Mouse (Mus musculus) midbrain, embryonic 11.5 days (tissue): ENCODE data around the gene Coro2a. TPM values are rescaled to one million over a fixed set of nuclear protein-coding genes. Genes with fewer than 3 reads are reported as not detected.
"Not testable (repeated sequence)": the region's sequence is repeated elsewhere in the genome, so short reads cannot be mapped to it uniquely, and the experiment has no call there.

ENCODE experiments used
- ATAC-seq: fragments of 200-750 bp; cut with Nextera tagmentation; 2 replicates; pipeline ENCODE4 v1.8.0; 2017; ENCODE audit warnings: moderate TSS enrichment, moderate library complexity; ENCODE audit not compliant: low FRiP score
- DNase-seq: peaks from one replicate; pipeline ENCODE4 v3.0.0; 2015; ENCODE audit warnings: low spot score; ENCODE audit errors: missing footprints
- H3K27ac ChIP-seq: fragments of 300-500 bp; sonication (generic); 2 replicates; pipeline ENCODE4 v1.5.1; 2014; ENCODE audit warnings: low read depth, low read length
- H3K27me3 ChIP-seq: fragments of 300-500 bp; sonication (generic); 2 replicates; pipeline ENCODE4 v1.6.1; 2014; ENCODE audit warnings: mild to moderate bottlenecking, low read length, moderate library complexity, mixed read lengths; ENCODE audit not compliant: control insufficient read depth, insufficient read depth
- H3K36me3 ChIP-seq: fragments of 300-500 bp; sonication (generic); 2 replicates; pipeline ENCODE4 v1.6.1; 2014; ENCODE audit warnings: mild to moderate bottlenecking, low read length, moderate library complexity, mixed read lengths; ENCODE audit not compliant: control insufficient read depth, insufficient read depth
- H3K4me1 ChIP-seq: fragments of 300-500 bp; sonication (generic); 2 replicates; pipeline ENCODE4 v1.6.1; 2014; ENCODE audit warnings: low read length; ENCODE audit not compliant: control insufficient read depth, insufficient read depth
- H3K4me2 ChIP-seq: fragments of 300-500 bp; sonication (generic); 2 replicates; pipeline ENCODE4 v1.6.1; 2014; ENCODE audit warnings: mild to moderate bottlenecking, moderate library complexity
- H3K4me3 ChIP-seq: fragments of 300-500 bp; sonication (generic); 2 replicates; pipeline ENCODE4 v1.5.1; 2014; ENCODE audit warnings: low read depth, low read length
- H3K9ac ChIP-seq: fragments of 300-500 bp; sonication (generic); 2 replicates; pipeline ENCODE4 v1.6.1; 2014; ENCODE audit warnings: low read length
- H3K9me3 ChIP-seq: fragments of 300-500 bp; sonication (generic); 2 replicates; pipeline ENCODE4 v1.6.1; 2016; ENCODE audit warnings: low read length; ENCODE audit not compliant: control insufficient read depth
- WGBS: fragments of 180-500 bp; shearing (Covaris S2); extraction: QIAGEN DNeasy Blood & Tissue Kit; methylation state at CpG from one replicate; pipeline ENCODE4 v1.1.7; 2014; 5-methylcytosine and 5-hydroxymethylcytosine counted together
- polyA plus RNA-seq: library from polyadenylated mRNA; unstranded; fragments of >200 nt; fragmentation: Nextera tagmentation; extraction: Ambion mirVana; gene quantifications from 2 replicates; pipeline ENCODE4 v1.2.1, GENCODE M21; 2014

Gene Coro2a
- polyA plus RNA-seq, 1 experiment from 2014 or later: 2.2 TPM

DNA sequence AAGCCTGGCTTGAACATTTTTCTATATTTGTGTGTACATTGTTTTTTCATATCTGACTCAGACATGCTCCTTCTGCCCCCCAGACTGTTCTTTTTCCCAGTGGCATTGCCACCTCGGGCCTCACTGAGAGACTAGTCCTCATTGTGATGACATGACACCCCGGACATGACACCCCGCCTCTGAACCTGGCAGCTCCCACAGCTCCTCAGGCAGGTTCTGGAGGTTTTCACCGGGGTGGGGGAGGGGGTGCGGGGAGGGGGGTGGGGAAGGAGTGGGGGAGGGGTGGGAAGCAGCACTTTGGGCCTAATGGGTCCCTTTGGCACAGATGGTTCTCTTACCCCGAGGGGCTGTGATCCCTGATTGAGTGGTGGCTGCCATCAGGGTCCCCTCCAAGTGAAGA is 8.5 kb downstream of the Coro2a start:
- Histone ChIP-seq H3K4me1 (no peaks in the 10 kb centered on the region), H3K4me3 (no peak overlapping the region), H3K27ac (no peak overlapping the region), H3K9me3 (no peaks in the 10 kb centered on the region), H3K27me3 (no peaks in the 10 kb centered on the region), H3K36me3 (no peaks in the 10 kb centered on the region), H3K9ac (no peak overlapping the region), H3K4me2 (no peak overlapping the region)
- no peak for DNase-seq
- no peak for ATAC-seq
- WGBS: 68% methylated on average over 6 of the region's 6 CpGs

GRCm38 (mm10) chr4:46591833-46592520 is 10.0 kb downstream of the Coro2a start:
- Histone ChIP-seq H3K27ac (no peak overlapping the region), H3K4me1 (no peaks in the 10 kb centered on the region), H3K9ac (no peak overlapping the region), H3K9me3 (no peaks in the 10 kb centered on the region), H3K4me3 (no peak overlapping the region), H3K27me3 (no peaks in the 10 kb centered on the region), H3K4me2 (no peak overlapping the region), H3K36me3 (no peaks in the 10 kb centered on the region)
- 94% methylated on average over 9 of the region's 9 CpGs for WGBS
- ATAC-seq (no peak), DNase-seq (no peak)

GRCm38 (mm10) chr4:46590810-46591209 is 11.2 kb downstream of the Coro2a start:
- Histone ChIP-seq H3K4me3 (no peak overlapping the region), H3K9me3 (no peaks in the 10 kb centered on the region), H3K4me2 (no peak overlapping the region), H3K9ac (no peak overlapping the region), H3K27me3 (no peaks in the 10 kb centered on the region), H3K27ac (no peak overlapping the region), H3K36me3 (no peaks in the 10 kb centered on the region), H3K4me1 (no peaks in the 10 kb centered on the region)
- WGBS: 69% methylated on average over 4 of the region's 4 CpGs
- ATAC-seq: no peak
- DNase-seq: no peak

GRCm38 (mm10) chr4:46589946-46590684 is 11.9 kb downstream of the Coro2a start:
- Histone ChIP-seq H3K36me3 (no peaks in the 10 kb centered on the region), H3K4me2 (no peak overlapping the region), H3K9ac (no peak overlapping the region), H3K27me3 (no peaks in the 10 kb centered on the region), H3K27ac (no peak overlapping the region), H3K9me3 (no peaks in the 10 kb centered on the region), H3K4me1 (no peaks in the 10 kb centered on the region), H3K4me3 (no peak overlapping the region)
- no peak for ATAC-seq
- WGBS: 69% methylated on average over 5 of the region's 5 CpGs
- no peak for DNase-seq

DNA sequence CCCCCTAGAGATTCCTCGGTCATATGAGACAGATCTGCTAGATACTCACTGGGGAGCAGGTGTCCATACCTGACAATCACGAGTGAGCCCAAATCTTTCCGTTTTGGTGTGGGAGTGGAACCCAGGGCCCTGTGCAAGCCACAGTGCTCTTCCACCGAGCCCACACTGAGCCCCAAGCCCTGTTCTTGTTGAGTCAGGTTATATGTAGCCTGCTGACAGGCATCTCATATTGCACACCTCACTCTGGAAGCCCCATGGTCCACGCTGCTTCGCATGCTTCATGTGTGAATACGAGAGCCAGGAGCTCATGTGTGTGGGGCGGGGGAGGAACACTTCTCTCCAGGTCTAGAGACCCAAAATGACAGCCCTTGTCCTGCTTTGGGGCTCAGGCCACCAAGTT is 12.9 kb downstream of the Coro2a start:
- H3K27me3 ChIP-seq: no peaks in the 10 kb centered on the region
- WGBS: 84% methylated on average over 8 of the region's 8 CpGs
- H3K4me3 ChIP-seq: no peak overlapping the region
- H3K36me3 ChIP-seq: no peaks in the 10 kb centered on the region
- no peak for ATAC-seq
- no peak for DNase-seq
- H3K27ac ChIP-seq: no peak overlapping the region
- no peaks in the 10 kb centered on the region for H3K9me3 ChIP-seq
- no peaks in the 10 kb centered on the region for H3K4me1 ChIP-seq
- no peak overlapping the region for H3K9ac ChIP-seq
- no peak overlapping the region for H3K4me2 ChIP-seq

- ATAC-seq: no peak
- H3K9me3 ChIP-seq: no peaks in the 10 kb centered on the region; the same call in 1 of the 2 replicates
- H3K4me1 ChIP-seq: no peaks in the 10 kb centered on the region
Measured at GRCm38 (mm10) chr4:46586473-46586872, 15.5 kb downstream of the Coro2a start.

DNA sequence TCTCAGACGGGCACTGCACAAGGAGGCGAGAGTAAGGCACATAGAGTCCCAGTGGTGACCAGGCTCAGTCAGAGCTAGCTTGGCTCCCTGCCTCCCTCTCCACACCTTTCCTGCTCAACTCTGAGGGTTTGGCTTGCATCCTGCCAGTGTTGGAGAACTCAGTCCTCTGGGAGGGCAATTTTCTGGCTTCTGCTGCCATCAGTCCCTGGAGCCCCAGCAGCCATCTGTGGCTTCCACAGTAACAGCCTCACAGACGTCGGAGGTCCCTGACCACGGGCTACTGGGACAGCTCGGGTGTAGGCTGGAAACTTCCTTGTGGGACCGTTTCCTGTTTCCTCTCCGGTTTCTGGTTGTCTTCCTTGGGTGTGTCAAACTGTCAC is 16.2 kb downstream of the Coro2a start:
- no peak for DNase-seq
- no peak for ATAC-seq

More at GRCm38 (mm10) chr4:46586473-46586872, 15.5 kb downstream of the Coro2a start:
- Histone ChIP-seq H3K4me2 (no peak overlapping the region), H3K4me3 (no peak overlapping the region), H3K36me3 (no peaks in the 10 kb centered on the region), H3K27me3 (no peaks in the 10 kb centered on the region), H3K9ac (no peak overlapping the region), H3K27ac (no peak overlapping the region)
- DNase-seq: no peak
- 59% methylated on average over 4 of the region's 4 CpGs for WGBS

DNA sequence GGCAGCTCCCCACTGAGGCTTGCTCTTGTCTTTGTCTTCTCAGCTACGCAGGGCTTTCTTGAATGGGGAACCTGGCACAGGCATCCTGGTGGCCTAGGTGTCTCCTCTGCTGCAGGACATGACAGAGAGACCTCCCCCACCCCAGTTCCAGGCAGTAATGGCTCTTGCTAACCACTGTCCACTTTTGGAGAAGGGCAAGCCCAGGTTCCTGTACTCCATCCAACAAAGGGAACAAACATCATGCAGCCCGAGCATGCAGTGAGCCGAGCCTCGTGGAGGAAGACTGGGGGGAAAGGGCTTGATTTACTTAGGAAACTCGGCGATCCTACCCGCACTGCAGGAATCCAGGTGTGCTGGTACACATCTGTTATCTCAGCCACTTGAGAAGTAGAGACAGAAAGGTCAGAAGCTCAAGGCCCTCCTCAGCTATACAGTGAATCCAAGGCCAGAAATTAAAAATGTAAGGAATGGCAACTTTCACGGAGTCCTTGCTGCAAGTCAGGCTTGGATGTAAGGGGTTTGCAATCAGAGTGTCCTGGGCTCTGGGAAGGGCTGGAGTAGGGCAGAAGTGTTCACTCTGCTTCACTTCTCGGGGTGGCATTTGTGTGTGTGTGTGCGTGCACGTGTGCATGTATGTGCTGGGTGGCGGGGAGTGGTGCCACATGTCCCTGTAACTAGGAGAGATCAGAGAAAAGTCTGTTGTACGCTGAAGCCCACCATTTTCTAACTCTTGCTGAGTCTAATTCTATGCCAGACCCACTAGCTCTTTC is 16.8 kb downstream of the Coro2a start:
- WGBS: 74% methylated on average over 13 of the region's 13 CpGs
- Histone ChIP-seq H3K36me3 (no peaks in the 10 kb centered on the region), H3K9me3 (no peaks in the 10 kb centered on the region; the same call in 1 of the 2 replicates)

More for the DNA sequence above, 16.2 kb downstream of the Coro2a start:
- no peaks in the 10 kb centered on the region for H3K27me3 ChIP-seq
- no peaks in the 10 kb centered on the region; the same call in 1 of the 2 replicates for H3K9me3 ChIP-seq
- no peaks in the 10 kb centered on the region for H3K36me3 ChIP-seq
- H3K27ac ChIP-seq: no peak overlapping the region
- 82% methylated on average over 8 of the region's 8 CpGs for WGBS
- H3K9ac ChIP-seq: no peak overlapping the region
- H3K4me3 ChIP-seq: no peak overlapping the region
- H3K4me1 ChIP-seq: no peaks in the 10 kb centered on the region
- H3K4me2 ChIP-seq: no peak overlapping the region

GRCm38 (mm10) chr4:46584536-46584935 is 17.5 kb downstream of the Coro2a start:
- not testable (repeated sequence) for DNase-seq, H3K9ac ChIP-seq, H3K27ac ChIP-seq, H3K4me1 ChIP-seq, H3K9me3 ChIP-seq, ATAC-seq, H3K4me2 ChIP-seq, H3K4me3 ChIP-seq, H3K36me3 ChIP-seq, H3K27me3 ChIP-seq
- WGBS: 79% methylated on average over 3 of the region's 3 CpGs

More for the DNA sequence above, 16.8 kb downstream of the Coro2a start:
- no peak for ATAC-seq
- Histone ChIP-seq H3K4me3 (no peak overlapping the region), H3K27me3 (no peaks in the 10 kb centered on the region), H3K4me2 (no peak overlapping the region), H3K27ac (no peak overlapping the region), H3K9ac (no peak overlapping the region), H3K4me1 (no peaks in the 10 kb centered on the region)
- DNase-seq: no peak
